Mouse (Mus musculus) left cerebral cortex, adult 2 months (tissue): ENCODE results near the gene Kcnj1. TPM values are rescaled to one million over a fixed set of nuclear protein-coding genes. Genes with fewer than 3 reads are reported as not detected.

Experiments
- DNase-seq, 2 experiments: peaks; one replicate each; pipeline ENCODE4 v3.0.0; 2021 to 2022; ENCODE audit warnings: low spot score in 2 of 2, mixed read lengths in 1 of 2; ENCODE audit errors: extremely low spot score in 1 of 2
- H3K27ac ChIP-seq: fragments of 200-600 bp; 2 replicates; pipeline ENCODE4 v1.8.1; 2022
- H3K4me3 ChIP-seq: fragments of 200-600 bp; 2 replicates; pipeline ENCODE4 v1.8.1; 2022
- CTCF ChIP-seq: fragments of 200-600 bp; IDR thresholded peaks from 2 replicates; pipeline ENCODE4 v1.8.1; 2022; ENCODE audit warnings: antibody characterized with exemption, mild to moderate bottlenecking, moderate library complexity
- intact Hi-C: fragments of 180-260 bp; cut with DNase I; formaldehyde crosslinking; loops from one replicate; pipeline ENCODE4 v1.15.1; 2025
- total RNA-seq, 2 experiments: library from RNA; stranded (reverse); gene quantifications; 2 replicates each; pipeline ENCODE4 v1.2.3; 2021

The Kcnj1 gene
- total RNA-seq, 2 experiments from 2014 or later = not detected

GRCm38 (mm10) chr9:32405191-32405925 is 33.1 kb downstream of the Kcnj1 start:
- peak; percentile 89 for TF ChIP-seq CTCF
- peak; percentile 51 to 67 for DNase-seq
- intact Hi-C loops = loop anchor here (1.0 to 10.0 kb wide), 7 partner anchors 52 to 841 kb away; no protein-coding TSS in a partner anchor
- no peak overlapping the region for H3K27ac ChIP-seq
- no peak overlapping the region for H3K4me3 ChIP-seq

DNA sequence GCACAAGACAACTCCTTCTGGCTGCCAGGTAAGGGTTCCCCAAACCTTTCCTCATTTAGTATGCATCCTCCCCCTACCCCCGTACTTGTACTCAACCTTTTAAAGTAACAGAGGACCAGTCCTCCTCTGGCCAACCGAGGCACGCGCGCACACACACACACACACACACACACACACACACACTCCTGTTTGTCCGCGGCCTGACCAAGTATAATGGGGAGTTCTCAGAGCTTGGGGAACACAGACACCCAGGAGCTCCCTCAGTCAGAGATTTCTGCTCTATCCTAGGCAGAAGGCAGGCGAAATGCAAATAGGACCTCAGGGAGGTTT is 36.4 kb downstream of the Kcnj1 start:
- intact Hi-C loops = loop anchor here (5.0 to 10.0 kb wide), 2 partner anchors 49 to 536 kb away; no protein-coding TSS in a partner anchor
- DNase-seq = no peak
- peak overlapping the region; percentile 41 for H3K4me3 ChIP-seq
- no peak for TF ChIP-seq CTCF
- H3K27ac ChIP-seq = no peak overlapping the region

DNA sequence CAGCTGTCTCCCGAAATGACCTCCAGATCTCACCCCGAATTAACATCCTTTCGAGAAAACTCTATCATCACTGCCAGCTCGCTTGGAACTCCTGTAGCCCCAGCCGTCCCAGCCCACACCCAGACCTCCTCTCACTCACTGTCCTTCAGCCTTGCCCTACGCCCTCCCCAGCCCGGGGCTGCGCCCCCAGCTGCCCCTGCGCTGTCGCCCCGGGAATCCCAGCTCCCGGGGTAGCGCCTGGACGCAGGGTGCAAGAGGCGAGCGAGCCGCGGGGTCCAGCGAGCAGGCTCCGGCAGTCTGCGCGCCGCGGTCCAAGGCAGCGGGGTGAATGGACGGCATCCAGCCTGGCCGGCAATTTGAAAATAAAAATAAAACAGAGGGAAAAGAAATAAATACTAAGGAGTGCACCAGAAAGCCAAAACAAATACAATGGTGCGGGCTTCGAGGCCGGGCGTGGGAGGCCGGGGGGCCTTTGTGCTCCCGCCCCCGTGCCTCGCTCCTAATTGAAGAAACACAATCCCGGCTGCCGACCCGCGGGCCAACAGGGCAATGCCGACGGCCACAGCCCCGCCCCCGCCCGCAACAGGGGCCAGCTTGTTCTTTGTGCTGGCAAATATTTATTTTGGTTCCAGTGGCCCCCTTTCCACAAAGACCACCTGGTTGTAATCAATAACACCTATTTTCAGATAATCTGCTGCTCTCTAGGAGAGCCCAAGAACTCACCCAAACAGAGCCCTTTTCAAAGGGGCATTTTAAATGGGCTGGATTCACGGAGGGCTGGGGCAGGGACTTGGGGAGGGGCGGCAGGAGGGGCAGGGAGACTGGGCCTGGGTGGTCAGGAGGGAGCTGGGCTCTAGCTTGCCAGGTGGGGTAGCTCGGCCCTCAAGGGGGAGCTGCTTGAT is 37.0 kb downstream of the Kcnj1 start:
- no peak for DNase-seq
- no peak overlapping the region for H3K27ac ChIP-seq
- intact Hi-C loops = loop anchor here (5.0 to 10.0 kb wide), 2 partner anchors 48 to 535 kb away; no protein-coding TSS in a partner anchor
- TF ChIP-seq CTCF = no peak
- peak overlapping the region; percentile 41 for H3K4me3 ChIP-seq

DNA sequence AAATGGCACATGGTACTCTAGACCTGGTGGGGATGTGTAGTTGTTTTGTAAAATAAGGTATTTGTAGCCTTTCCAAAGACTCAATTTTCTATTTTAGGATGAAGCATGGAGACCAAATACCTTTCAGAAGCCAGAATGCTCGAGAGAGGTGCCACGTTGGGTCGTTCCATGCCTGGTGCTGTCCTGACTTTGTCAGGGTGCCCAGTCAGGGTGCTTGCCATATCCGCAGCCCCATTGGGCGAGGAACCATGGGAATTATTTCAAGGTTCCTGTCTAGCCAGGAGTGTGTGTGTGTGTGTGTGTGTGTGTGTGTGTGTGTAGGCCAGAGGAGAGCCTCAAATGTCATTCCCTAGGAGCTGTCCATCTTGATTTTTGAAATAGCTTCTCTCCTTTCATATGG is 38.4 kb downstream of the Kcnj1 start:
- DNase-seq = no peak
- TF ChIP-seq CTCF = no peak
- intact Hi-C loops = no loop called here
- H3K27ac ChIP-seq = no peak overlapping the region
- H3K4me3 ChIP-seq = no peak overlapping the region

GRCm38 (mm10) chr9:32411507-32411906 is 39.2 kb downstream of the Kcnj1 start:
- intact Hi-C loops = no loop called here
- H3K4me3 ChIP-seq = no peak overlapping the region
- DNase-seq = no peak
- no peak for TF ChIP-seq CTCF
- H3K27ac ChIP-seq = no peak overlapping the region

DNA sequence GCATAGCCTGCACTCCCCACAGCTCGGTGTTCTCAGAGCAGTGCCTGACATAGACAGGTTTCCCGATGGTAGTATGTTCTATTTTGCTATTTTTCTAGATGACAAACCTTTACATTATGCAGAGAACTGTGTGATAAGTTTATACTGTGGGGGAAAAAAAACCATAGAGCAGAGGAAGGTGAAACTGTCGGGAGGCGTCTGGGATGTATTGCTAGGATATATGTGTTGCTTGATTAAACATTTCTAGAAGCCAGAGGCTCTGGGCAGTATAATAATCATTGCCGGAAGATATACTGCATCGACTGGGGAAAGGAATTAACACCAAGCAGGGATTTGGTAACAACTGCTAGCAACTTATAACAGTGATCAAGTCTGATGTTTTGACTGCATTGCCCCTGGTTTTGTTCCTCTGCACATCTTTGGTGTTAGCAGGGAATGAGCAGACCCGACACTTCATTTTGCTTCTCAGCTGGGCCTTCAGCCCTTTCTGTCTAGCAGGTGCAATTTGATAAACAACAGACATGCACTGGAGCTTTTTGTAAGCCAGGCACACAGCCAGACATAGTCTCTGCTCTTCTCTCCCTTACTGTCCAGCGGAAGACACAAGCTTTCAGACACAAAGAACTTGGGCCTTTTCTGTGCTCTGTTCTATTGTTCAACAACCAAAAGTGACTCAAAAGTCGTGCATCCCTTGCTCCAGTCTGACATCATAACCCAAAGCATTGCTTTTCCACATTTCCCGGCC is 40.7 kb downstream of the Kcnj1 start:
- Histone ChIP-seq H3K4me3 (no peak overlapping the region), H3K27ac (no peak overlapping the region)
- intact Hi-C loops = no loop called here
- no peak for DNase-seq
- no peak for TF ChIP-seq CTCF

GRCm38 (mm10) chr9:32414956-32415355 is 42.7 kb downstream of the Kcnj1 start:
- Histone ChIP-seq H3K4me3 (no peak overlapping the region), H3K27ac (no peak overlapping the region)
- intact Hi-C loops = no loop called here
- no peak for TF ChIP-seq CTCF
- no peak for DNase-seq

- H3K4me3 ChIP-seq = no peak overlapping the region
- no peak for TF ChIP-seq CTCF
- H3K27ac ChIP-seq = no peak overlapping the region
- intact Hi-C loops = no loop called here
- no peak for DNase-seq
Observed at GRCm38 (mm10) chr9:32415952-32416351, 43.7 kb downstream of the Kcnj1 start.

DNA sequence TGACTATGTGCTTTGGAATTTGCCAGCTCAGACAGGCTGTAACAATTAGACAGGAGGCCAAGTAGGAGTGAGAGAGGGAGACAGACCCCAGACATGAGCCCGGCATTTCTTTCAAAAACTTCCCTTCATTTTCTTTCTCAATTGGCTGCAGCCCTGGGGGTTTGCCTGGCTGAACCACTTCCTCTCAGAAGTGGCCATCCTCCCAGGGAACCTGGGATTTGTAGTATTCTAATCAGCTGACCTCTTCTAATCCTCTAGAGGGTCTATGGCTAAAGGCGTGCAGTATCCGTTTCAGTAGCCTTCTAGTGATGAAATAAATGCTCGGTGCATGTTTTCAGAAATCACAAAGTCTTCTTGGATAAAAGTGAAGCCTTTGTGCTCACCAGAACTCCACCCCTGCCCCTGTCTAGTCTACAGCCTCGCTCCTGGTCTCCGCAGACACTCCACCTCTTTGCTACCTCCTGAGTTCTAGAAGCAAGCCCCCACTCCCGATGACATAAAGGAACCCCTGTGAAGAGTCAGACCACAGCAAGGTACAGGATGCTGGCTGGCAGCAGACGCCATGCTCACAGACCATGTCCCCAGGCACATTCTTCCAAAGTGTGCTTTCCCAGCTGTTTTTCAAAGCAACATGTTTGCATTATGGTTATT is 45.3 kb downstream of the Kcnj1 start:
- no peak for DNase-seq
- H3K4me3 ChIP-seq = no peak overlapping the region
- TF ChIP-seq CTCF = no peak
- H3K27ac ChIP-seq = no peak overlapping the region
- intact Hi-C loops = no loop called here

GRCm38 (mm10) chr9:32420711-32421110 is 48.4 kb downstream of the Kcnj1 start:
- DNase-seq = no peak
- H3K4me3 ChIP-seq = no peak overlapping the region
- intact Hi-C loops = no loop called here
- no peak overlapping the region for H3K27ac ChIP-seq
- TF ChIP-seq CTCF = no peak; the same call in 1 of the 2 replicates

GRCm38 (mm10) chr9:32425321-32425720 is 53.0 kb downstream of the Kcnj1 start:
- no peak overlapping the region for H3K4me3 ChIP-seq
- no peak overlapping the region for H3K27ac ChIP-seq
- no peak for DNase-seq
- intact Hi-C loops = no loop called here
- no peak for TF ChIP-seq CTCF
